In genomic region chr2:35109141-35109923, GRCm38 (mm10) we compare ENCODE assay signal across 7 mouse cellular contexts. TPM values are rescaled to one million over a fixed set of nuclear protein-coding genes. Genes with fewer than 3 reads are reported as not detected.
DNase-seq lines count a peak whose midpoint lies in the region; ATAC-seq and TF ChIP-seq lines count a peak whose summit lies in the region.

Gene Cntrl, plus strand, starts transcription at chr2:35109492.

- peak within 1 kb of the TSS; percentile 76 for H3K4me2 ChIP-seq in intestine, postnatal 0 days (replicated peaks; ENCODE audit: low read depth)
- H3K4me2 ChIP-seq in midbrain, embryonic 12.5 days (replicated peaks): peak within 1 kb of the TSS; percentile 73

- TF ChIP-seq POLR2A in small intestine, adult 2 months (IDR thresholded peaks at IDR 0.05; ENCODE audit: low read depth, low read length): peak; percentile 42

- WGBS in intestine, postnatal 0 days: under 1% methylated on average over 62 of the region's 62 CpGs
- WGBS in midbrain, embryonic 12.5 days: under 1% methylated on average over 62 of the region's 62 CpGs
- WGBS in small intestine, adult 2 months: under 1% methylated on average over 62 of the region's 62 CpGs

- H3K27me3 ChIP-seq in intestine, postnatal 0 days (replicated peaks; ENCODE audit: control insufficient read depth, insufficient read depth, low read length): no peaks in the 10 kb centered on the region
- H3K27me3 ChIP-seq in midbrain, embryonic 12.5 days: no peaks in the 10 kb centered on the region
- no peaks in the 10 kb centered on the region for H3K27me3 ChIP-seq in small intestine, adult 2 months (ENCODE audit: control insufficient read depth, insufficient read depth, low read length)

- intact Hi-C loops in left cerebral cortex, postnatal 4 days (cut with DNase I): loop anchor here (10.0 kb wide), 2 partner anchors 195 to 235 kb away; partner anchors contain the start of genes Cutal, Phf19 and Psmd5

- DNase-seq in adrenal gland, adult 2 months: peak; percentile 97
- peak; percentile 86 for DNase-seq in embryo, embryonic 11.5 days (ENCODE audit: low read depth, low spot score)
- peak; percentile 93 to 96 for DNase-seq in gastrocnemius, postnatal 4 days (ENCODE audit: low spot score in 2 of 2)
- peak; percentile 96 for DNase-seq in left cerebral cortex, postnatal 4 days

- ATAC-seq in intestine, postnatal 0 days: peak; percentile 97
- peak; percentile 96 for ATAC-seq in midbrain, embryonic 12.5 days (ENCODE audit: low FRiP score, low read depth)

- peak within 1 kb of the TSS; percentile 89 for H3K27ac ChIP-seq in intestine, postnatal 0 days (ENCODE audit: low read depth, low read length)
- H3K27ac ChIP-seq in midbrain, embryonic 12.5 days (replicated peaks): peak within 1 kb of the TSS; percentile 76
- H3K27ac ChIP-seq in small intestine, adult 2 months (ENCODE audit: insufficient read depth, low read depth, low read length): peak within 1 kb of the TSS; percentile 81

- H3K4me3 ChIP-seq in intestine, postnatal 0 days (ENCODE audit: low read depth, low read length): peak within 1 kb of the TSS; percentile 94
- peak within 1 kb of the TSS; percentile 73 for H3K4me3 ChIP-seq in midbrain, embryonic 12.5 days
- H3K4me3 ChIP-seq in small intestine, adult 2 months (ENCODE audit: low read depth, low read length): peak within 1 kb of the TSS; percentile 80

- peak; percentile 35 for TF ChIP-seq CTCF in intestine, postnatal 0 days (IDR thresholded peaks at IDR 0.05; ENCODE audit: low read depth)
- peak; percentile 17; the same call in 1 of the 2 replicates for TF ChIP-seq CTCF in small intestine, adult 2 months (IDR thresholded peaks at IDR 0.05; ENCODE audit: extremely low read depth, insufficient read length, insufficient replicate concordance, low read depth, low read length)

- no peaks in the 10 kb centered on the region for H3K36me3 ChIP-seq in intestine, postnatal 0 days (ENCODE audit: control insufficient read depth, insufficient read depth)
- no peaks in the 10 kb centered on the region for H3K36me3 ChIP-seq in midbrain, embryonic 12.5 days
- no peaks in the 10 kb centered on the region; the same call in 1 of the 2 replicates for H3K36me3 ChIP-seq in small intestine, adult 2 months (ENCODE audit: control insufficient read depth, insufficient read depth, low read length)

- no peaks in the 10 kb centered on the region for H3K9me3 ChIP-seq in intestine, postnatal 0 days (ENCODE audit: control insufficient read depth)
- H3K9me3 ChIP-seq in midbrain, embryonic 12.5 days: no peaks in the 10 kb centered on the region

- H3K4me1 ChIP-seq in intestine, postnatal 0 days (replicated peaks; ENCODE audit: control insufficient read depth, insufficient read depth, low read length): no peaks in the 10 kb centered on the region
- H3K4me1 ChIP-seq in midbrain, embryonic 12.5 days: peaks cover 5% of the 10 kb centered on the region; the same call in 1 of the 2 replicates
- no peaks in the 10 kb centered on the region for H3K4me1 ChIP-seq in small intestine, adult 2 months (ENCODE audit: control insufficient read depth, insufficient read depth, insufficient read length, low read length)

- peak within 1 kb of the TSS; percentile 85 for H3K9ac ChIP-seq in intestine, postnatal 0 days (ENCODE audit: low read depth, low read length)
- H3K9ac ChIP-seq in midbrain, embryonic 12.5 days (replicated peaks): peak within 1 kb of the TSS; percentile 71

RNA-seq across cellular contexts. Expression of gene Cntrl, which starts in this region (rescaled TPM):
- 10 to 100 TPM; 11.6 to 14.7 TPM for total RNA-seq in adrenal gland, adult 2 months (2021)
- 6.0 and 7.8 TPM in 2 replicates for polyA plus RNA-seq in adrenal gland, adult 2 months (2012; rRNA removed)
- 10 to 100 TPM; 14.4 to 16.7 TPM for total RNA-seq in gastrocnemius, postnatal 4 days (2021)
- polyA plus RNA-seq in intestine, postnatal 0 days (2015; fragmentation: Nextera tagmentation; extraction: Ambion mirVana): 9.8 and 11.3 TPM in 2 replicates
- 10 to 100 TPM; 16.1 to 17.6 TPM for total RNA-seq in left cerebral cortex, postnatal 4 days (2021)
- polyA plus RNA-seq in midbrain, embryonic 12.5 days (2016; fragmentation: Nextera tagmentation; extraction: Ambion mirVana): 30.7 and 32.5 TPM in 2 replicates
- polyA plus RNA-seq in small intestine, adult 2 months (2012; rRNA removed): 3.0 and 5.2 TPM in 2 replicates

Comparison
In these comparisons a context has a peak if more than half of its experiments do, and no peak if none do; other contexts are left out.
1. Peak in every context shown above with its lines: DNase-seq, ATAC-seq, H3K4me3 ChIP-seq and H3K27ac ChIP-seq.